Mouse (Mus musculus) spleen, adult 2 months (tissue): ENCODE results near the gene Ppp1r12c. TPM values are rescaled to one million over a fixed set of nuclear protein-coding genes. Genes with fewer than 3 reads are reported as not detected.

Experiments used
- DNase-seq, 2 experiments: peaks; one replicate each; pipeline versions ENCODE4 v3.0.0 to v3.0.0-alpha.2; 2012 to 2021; ENCODE audit warnings: low spot score in 2 of 2, low read depth in 1 of 2
- H3K27ac ChIP-seq: fragments of 200-500 bp; 2 replicates; pipeline ENCODE4 v1.5.1; 2012; ENCODE audit warnings: low read length, inconsistent platforms; ENCODE audit not compliant: insufficient read depth
- H3K27me3 ChIP-seq: fragments of 200-500 bp; 2 replicates; pipeline ENCODE4 v1.6.1; 2012; ENCODE audit warnings: mild to moderate bottlenecking, moderate library complexity, low read length, inconsistent platforms; ENCODE audit not compliant: control insufficient read depth, insufficient read depth
- H3K36me3 ChIP-seq: fragments of 200-500 bp; 2 replicates; pipeline ENCODE4 v1.6.1; 2012; ENCODE audit warnings: mild to moderate bottlenecking, low read length, inconsistent platforms; ENCODE audit not compliant: control insufficient read depth, insufficient read depth
- H3K4me1 ChIP-seq: fragments of 200-500 bp; 2 replicates; pipeline ENCODE4 v1.6.1; 2011; ENCODE audit warnings: inconsistent platforms; ENCODE audit not compliant: control insufficient read depth, insufficient read depth, insufficient read length
- H3K4me3 ChIP-seq: fragments of 200-500 bp; 2 replicates; pipeline ENCODE4 v1.5.1; 2011; ENCODE audit warnings: mild to moderate bottlenecking, inconsistent platforms; ENCODE audit not compliant: insufficient read depth, insufficient read length; ENCODE audit errors: extremely low read depth
- CTCF ChIP-seq: fragments of 200-500 bp; IDR thresholded peaks from 2 replicates; pipeline ENCODE4 v1.5.1; 2011; ENCODE audit warnings: mild to moderate bottlenecking, inconsistent platforms; ENCODE audit not compliant: insufficient read depth, insufficient read length, insufficient replicate concordance; ENCODE audit errors: extremely low read depth
- POLR2A ChIP-seq: fragments of 200-500 bp; IDR thresholded peaks from 2 replicates; pipeline ENCODE4 v1.6.1; 2011; ENCODE audit warnings: low read depth, low read length, inconsistent platforms
- WGBS: fragments of 180-500 bp; shearing (Covaris S2); methylation state at CpG from one replicate; pipeline ENCODE4 v1.1.7; 2018; 5-methylcytosine and 5-hydroxymethylcytosine counted together
- polyA plus RNA-seq: library from polyadenylated mRNA; depleted of rRNA; stranded (reverse); fragments of >200 nt; gene quantifications from 2 replicates; pipeline ENCODE4 v1.2.3, GENCODE M21; 2012

Gene Ppp1r12c
- polyA plus RNA-seq, 1 experiment, result 92.6 TPM

DNA sequence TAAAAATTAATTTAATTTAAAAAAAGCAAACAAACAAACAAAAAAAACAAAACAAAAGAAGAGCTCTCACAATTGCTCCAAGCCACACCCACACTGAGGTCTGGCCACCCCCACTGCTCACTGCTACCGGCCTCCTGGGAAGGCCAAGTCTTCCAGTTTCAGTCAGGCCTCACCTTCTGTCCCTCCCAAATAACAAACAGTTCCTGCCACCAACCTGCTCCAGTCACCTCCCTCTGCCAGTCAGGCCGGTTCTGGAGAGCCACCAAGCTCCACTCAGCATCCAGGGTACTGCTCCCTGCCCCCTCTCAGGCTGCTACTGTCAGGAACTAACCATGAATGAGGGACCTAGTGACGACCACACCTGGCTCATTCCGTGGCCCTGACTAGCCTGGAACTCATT is 48.8 kb downstream of the Ppp1r12c start:
- Histone ChIP-seq H3K27ac (no peak overlapping the region), H3K4me1 (no peaks in the 10 kb centered on the region), H3K4me3 (no peak overlapping the region), H3K36me3 (no peaks in the 10 kb centered on the region), H3K27me3 (no peaks in the 10 kb centered on the region)
- 70% methylated on average over 4 of the region's 4 CpGs for WGBS
- DNase-seq, result no peak
- TF ChIP-seq POLR2A (no peak), CTCF (no peak)

GRCm38 (mm10) chr7:4449211-4449610 is 52.3 kb downstream of the Ppp1r12c start:
- Histone ChIP-seq H3K27me3 (no peaks in the 10 kb centered on the region), H3K4me3 (no peak overlapping the region), H3K36me3 (no peaks in the 10 kb centered on the region), H3K27ac (no peak overlapping the region), H3K4me1 (no peaks in the 10 kb centered on the region; the same call in 1 of the 2 replicates)
- TF ChIP-seq CTCF (no peak), POLR2A (no peak)
- no peak for DNase-seq
- 6% methylated on average over 2 of the region's 2 CpGs for WGBS

GRCm38 (mm10) chr7:4448439-4448838 is 53.0 kb downstream of the Ppp1r12c start:
- no peaks in the 10 kb centered on the region; the same call in 1 of the 2 replicates for H3K4me1 ChIP-seq
- WGBS, result 85% methylated on average over 3 of the region's 3 CpGs
- DNase-seq, result no peak
- H3K36me3 ChIP-seq, result no peaks in the 10 kb centered on the region; the same call in 1 of the 2 replicates
- no peak overlapping the region for H3K4me3 ChIP-seq
- H3K27me3 ChIP-seq, result no peaks in the 10 kb centered on the region
- no peak overlapping the region for H3K27ac ChIP-seq
- no peak for TF ChIP-seq CTCF

DNA sequence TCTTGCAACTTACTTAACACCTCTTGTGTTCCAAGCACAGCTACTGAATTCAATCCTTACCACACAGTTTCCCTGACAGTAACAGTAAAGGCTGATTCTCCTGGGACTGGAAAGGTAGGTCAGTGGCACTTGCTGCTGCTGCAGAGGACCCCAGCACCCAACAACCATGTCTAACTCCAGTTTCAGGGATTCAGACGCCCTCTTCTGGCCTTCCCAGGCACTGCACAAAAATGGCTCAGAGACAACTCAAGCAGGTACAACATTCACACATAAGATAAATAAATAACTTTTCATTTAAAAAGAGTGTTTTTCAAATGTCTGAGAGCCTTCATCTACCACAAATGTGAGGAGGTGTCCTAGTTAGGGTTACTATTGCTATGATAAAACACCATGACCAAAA is 54.3 kb downstream of the Ppp1r12c start:
- TF ChIP-seq POLR2A, result no peak
- TF ChIP-seq CTCF, result no peak
- no peak overlapping the region for H3K4me3 ChIP-seq

GRCm38 (mm10) chr7:4445216-4445791 is 56.2 kb downstream of the Ppp1r12c start, which contains the start of gene Rdh13:
Gene Rdh13 (minus strand): TSS chr7:4445649.
- TF ChIP-seq CTCF, result no peak
- no peak for TF ChIP-seq POLR2A
- peak within 1 kb of the TSS; percentile 51 for H3K27ac ChIP-seq
- peak; percentile 56 to 75 for DNase-seq
- under 1% methylated on average over 35 of the region's 35 CpGs for WGBS
- peaks cover 15% of the 10 kb centered on the region for H3K36me3 ChIP-seq
- H3K4me3 ChIP-seq, result peak within 1 kb of the TSS; percentile 86
- H3K27me3 ChIP-seq, result no peaks in the 10 kb centered on the region
- no peaks in the 10 kb centered on the region; the same call in 1 of the 2 replicates for H3K4me1 ChIP-seq

More for the DNA sequence above, 54.3 kb downstream of the Ppp1r12c start:
- no peak for DNase-seq
- Histone ChIP-seq H3K27ac (no peak overlapping the region), H3K27me3 (no peaks in the 10 kb centered on the region), H3K36me3 (peaks cover 4% of the 10 kb centered on the region), H3K4me1 (no peaks in the 10 kb centered on the region; the same call in 1 of the 2 replicates)
- WGBS, result 23% methylated on average over 1 of the region's 1 CpGs

GRCm38 (mm10) chr7:4440549-4440948 is 60.9 kb downstream of the Ppp1r12c start:
- H3K36me3 ChIP-seq, result peaks cover 19% of the 10 kb centered on the region
- no peak overlapping the region for H3K27ac ChIP-seq
- no peak for DNase-seq
- no peak for TF ChIP-seq POLR2A
- no peak for TF ChIP-seq CTCF
- no peak overlapping the region for H3K4me3 ChIP-seq
- 94% methylated on average over 10 of the region's 10 CpGs for WGBS
- H3K4me1 ChIP-seq, result no peaks in the 10 kb centered on the region; the same call in 1 of the 2 replicates
- no peaks in the 10 kb centered on the region for H3K27me3 ChIP-seq

DNA sequence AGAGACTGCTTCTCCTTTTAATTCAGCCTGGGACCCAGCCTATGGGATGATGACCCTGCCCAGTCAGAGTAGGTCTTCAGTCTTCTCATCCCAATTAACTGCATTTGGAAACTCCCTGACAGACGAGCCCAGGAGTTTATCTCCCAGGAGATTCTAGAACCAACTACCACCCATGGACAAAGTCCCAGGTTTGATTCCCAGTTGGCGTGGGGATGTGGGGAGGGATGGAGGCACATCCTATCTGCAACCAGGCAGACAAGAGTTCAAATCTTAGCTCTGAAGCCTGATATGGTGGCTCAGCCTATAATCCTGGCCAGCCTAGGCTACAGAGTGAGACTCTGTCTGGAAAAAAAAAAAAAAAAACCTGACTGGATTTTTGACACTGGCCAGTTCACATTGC is 63.8 kb downstream of the Ppp1r12c start:
- Histone ChIP-seq H3K36me3 (peaks cover 19% of the 10 kb centered on the region), H3K27me3 (no peaks in the 10 kb centered on the region)
- no peak for TF ChIP-seq CTCF
- no peak for TF ChIP-seq POLR2A

More for the DNA sequence above, 63.8 kb downstream of the Ppp1r12c start:
- no peak for DNase-seq
- Histone ChIP-seq H3K4me1 (no peaks in the 10 kb centered on the region), H3K4me3 (no peak overlapping the region), H3K27ac (no peak overlapping the region)
- WGBS, result 90% methylated on average over 2 of the region's 2 CpGs
